Mouse (Mus musculus): ENCODE measurements at regions not wholly inside any gene's neighbourhood (a gene's known extent, or its start where the extent isn't known, plus 50 kb on each side); places are given as distances from the start of the nearest gene placed in this dataset.

DNA sequence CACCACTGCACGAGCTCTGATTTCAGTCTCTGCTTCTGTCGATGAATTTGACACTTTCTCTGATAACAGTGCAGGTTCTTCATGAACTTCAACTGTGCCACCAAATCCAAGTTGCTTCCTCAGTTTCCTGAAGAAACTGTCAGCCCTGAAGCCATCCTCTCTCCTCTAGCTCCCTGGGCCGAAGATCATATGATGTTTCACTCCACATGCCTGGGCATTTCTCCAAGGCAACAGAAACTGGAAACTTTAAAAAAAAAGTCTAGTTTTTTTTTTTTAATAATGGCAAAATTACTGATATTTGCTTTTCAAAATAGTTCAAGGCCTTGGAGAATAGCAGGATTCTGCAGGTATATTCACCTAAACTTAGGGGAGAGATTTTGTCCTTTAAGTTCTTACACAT lies 564.8 kb downstream of the Ttll7 start:
- TF ChIP-seq CTCF (IDR thresholded peaks at IDR 0.05; ENCODE audit: low read depth) = no peak
- TF ChIP-seq EP300 (IDR thresholded peaks at IDR 0.05; ENCODE audit: low read depth) = no peak
